Mouse (Mus musculus) B cell, adult 2 months (primary cell): Measurements from ENCODE around the gene Aak1.

Source experiments
- DNase-seq, 2 experiments: peaks; one replicate each; pipeline ENCODE4 v3.0.0; 2022

Aak1 gene

DNA sequence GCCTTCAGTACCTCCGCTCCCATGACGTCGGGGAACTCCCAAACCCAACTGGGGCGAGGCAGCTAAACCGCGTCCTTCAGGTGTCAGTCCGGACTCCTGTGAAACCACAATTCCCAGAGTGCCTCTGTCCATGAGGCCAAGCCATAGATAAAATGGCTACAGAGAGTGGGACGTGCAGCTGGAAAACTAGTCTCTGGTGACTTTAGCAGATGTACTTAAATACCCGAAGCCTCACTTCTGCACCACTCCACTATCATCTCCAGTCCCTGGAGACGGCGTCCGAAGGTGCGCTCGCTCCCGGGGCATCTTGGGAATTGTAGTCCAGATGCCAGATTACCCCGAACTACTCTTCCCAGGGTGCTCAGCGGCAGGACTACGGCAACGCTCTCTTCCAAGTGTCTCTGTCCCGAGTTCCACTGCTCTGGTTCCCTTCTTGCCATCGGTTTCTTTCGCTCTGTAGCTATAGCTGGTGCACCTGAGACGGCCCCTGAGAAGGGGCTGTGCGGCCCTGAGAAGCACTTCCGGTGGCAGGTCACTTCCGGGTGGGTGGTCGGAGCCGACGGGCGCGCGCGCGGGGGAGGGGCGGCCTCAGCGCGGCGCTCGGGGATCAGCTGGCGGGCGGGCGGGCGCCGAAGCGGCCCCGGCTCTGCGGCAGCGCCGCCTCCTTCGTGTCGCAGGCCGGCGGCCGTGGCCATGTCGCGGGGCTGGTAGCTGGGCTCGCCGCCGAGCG is at the start of gene Aak1:
TSS of gene Aak1 (plus strand) at position 603 of the 730 bp plus-strand sequence.
- DNase-seq, result peak; percentile 93 to 94

DNA sequence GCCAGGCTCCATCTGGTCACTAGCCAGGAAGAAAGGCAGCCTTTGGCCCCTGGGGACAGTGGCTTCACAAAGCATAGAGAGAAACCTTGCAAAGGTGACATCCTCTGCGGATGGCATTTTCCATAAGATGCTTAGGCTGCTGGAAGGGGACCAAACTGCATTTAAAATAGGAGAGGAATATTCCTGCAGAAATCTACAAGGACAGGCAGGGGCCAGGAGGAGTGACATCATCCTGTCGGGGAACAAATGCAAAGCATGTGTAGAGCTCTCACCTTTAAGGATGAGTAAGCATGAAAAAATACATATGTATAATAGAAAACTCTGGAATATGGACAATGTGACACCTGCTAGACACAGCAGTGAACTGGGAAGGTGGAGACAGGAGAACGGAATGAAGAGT is 48.9 kb upstream of the Aak1 start:
- no peak for DNase-seq

GRCm38 (mm10) chr6:86801431-86801830 is 47.9 kb upstream of the Aak1 start:
- no peak for DNase-seq

DNA sequence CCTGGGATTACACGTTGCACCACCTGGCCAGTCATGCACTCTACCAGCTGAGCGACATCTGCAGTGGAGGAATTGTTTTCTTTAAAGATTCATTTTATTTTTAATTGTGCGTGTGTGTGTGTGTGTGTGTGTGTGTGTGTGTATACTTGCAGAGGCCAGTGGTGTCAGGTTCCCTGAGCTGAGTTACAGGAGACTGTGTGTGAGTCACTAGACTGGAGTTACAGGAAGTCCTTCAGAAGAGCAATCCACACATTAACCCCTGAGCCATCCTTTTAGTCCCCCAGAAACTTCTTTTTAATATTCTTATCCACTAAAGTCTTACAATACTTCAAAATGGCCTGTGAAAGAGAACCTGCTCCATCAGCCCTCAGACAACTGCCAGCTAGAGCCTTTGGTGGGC is 44.7 kb upstream of the Aak1 start:
- DNase-seq, result no peak

- DNase-seq, result peak; percentile 76 to 79
Observed at GRCm38 (mm10) chr6:86806455-86807086, 42.7 kb upstream of the Aak1 start.

- DNase-seq, result no peak
Observed at GRCm38 (mm10) chr6:86812919-86813318, 36.4 kb upstream of the Aak1 start.

DNA sequence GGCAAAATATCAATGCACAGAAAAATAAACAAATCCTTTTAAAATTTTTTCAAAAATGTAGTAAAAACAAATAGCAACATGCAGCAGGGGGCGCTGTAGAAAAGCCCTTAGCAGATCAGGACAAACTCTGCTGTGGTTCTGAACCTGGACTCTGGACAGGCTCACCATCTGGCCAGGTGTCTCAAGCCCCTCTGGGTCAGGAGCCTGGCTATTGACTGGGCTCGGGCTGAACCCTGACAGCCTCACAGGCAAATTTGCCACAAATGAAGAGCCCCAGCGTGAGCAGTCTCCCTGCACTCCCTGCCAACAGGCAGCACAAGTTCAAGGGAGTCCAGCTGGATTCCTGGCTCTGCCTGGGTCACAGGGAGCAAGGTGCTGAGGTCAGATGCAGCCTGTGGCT is 36.0 kb upstream of the Aak1 start:
- DNase-seq, result peak; percentile 69 to 70

DNA sequence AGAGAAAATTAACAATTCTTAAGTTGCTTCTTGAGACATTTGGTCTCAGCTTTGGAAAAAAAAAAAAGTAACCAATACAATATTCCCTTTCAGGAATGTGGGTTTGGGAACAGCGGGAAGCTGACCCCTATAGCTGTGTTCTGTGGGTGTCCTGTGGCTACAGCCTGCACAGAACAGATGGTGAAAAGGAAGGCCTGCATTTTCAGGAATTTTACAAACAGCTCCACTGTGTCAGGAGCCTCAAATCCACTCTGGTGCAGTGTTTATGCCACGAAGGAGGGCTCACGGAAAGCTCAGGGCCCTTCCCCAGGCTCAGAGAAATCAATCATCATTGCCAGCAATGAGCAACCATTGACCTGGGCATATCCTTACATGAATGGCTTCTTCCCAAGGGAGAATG is 34.4 kb upstream of the Aak1 start:
- no peak for DNase-seq

DNA sequence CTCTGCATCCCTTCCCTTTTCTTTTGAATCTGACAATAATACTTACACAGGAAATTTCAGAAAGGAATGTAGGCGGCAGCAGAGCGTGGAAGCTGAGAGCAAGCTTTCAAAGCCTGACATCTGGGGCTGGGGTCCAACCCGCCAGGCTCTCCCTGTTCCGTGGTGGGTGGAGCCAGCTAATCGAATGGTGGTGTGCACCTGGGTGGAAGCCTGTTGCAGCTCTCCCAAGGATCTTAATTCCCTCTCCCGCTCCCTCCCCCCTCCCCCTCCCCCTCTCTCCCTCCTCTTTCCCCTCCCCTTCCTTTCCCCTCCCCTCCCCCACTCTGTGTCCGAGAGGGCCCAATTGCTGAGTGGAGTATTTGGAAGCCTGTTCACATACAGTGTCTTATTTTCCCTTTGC is 33.9 kb upstream of the Aak1 start:
- DNase-seq, result no peak

DNA sequence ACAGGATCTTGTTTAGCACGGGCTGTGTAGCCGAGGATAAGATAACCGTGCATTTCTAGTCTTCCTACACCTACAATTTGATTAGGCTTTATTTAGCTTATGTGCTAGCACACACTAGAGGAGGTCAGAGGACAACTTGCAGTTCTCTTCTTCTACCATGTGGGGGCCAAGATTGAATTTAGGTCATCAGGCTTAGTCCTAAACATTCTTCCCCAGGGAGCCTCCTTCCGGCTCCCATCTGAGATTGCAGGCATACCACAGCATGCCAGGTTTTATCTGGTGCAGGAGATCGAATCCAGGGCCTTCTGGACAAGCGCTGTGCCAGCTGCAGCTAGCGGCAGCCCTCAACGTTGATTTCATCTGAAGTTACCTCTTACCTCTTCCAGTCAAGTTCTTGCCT is 32.7 kb upstream of the Aak1 start:
- peak; percentile 29 for DNase-seq

DNA sequence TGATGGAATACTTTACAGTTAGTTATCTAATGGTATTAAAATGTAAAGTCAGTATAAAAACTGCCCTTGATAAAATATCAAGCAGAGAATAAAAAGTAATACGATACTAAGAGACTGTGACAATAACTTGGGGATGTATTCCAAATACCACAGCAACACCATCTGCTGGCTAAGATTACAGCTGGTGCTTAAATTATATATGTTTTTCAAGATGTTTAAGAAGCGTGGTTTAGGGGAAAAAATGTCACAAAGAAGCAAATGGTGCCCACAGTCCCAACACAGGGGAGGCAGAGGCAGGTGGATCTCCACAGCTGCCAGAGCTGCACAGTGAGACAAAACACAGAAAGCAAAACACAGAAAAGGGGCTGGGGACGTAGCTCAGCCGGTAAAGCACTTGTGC is 30.4 kb upstream of the Aak1 start:
- no peak for DNase-seq

GRCm38 (mm10) chr6:86819926-86820325 is 29.4 kb upstream of the Aak1 start:
- no peak for DNase-seq

DNA sequence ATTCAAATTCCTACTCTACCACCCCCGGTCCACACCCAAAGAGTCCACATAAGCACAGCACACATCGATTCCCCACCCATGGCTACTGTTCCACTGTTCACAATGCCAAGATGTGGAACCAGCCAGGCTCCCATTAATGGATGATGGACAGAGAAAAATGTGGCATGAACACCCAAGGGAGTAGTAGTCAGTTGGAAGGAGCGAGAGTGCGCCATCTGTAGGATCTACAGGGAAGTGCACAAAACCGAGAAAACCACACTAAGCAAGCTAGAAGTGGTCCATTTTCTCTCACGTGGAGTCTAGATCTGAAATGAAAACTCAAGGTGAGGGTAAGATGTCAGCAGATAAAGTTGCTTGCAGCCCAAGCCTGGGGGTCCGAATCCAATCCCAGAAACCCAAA is 28.6 kb upstream of the Aak1 start:
- DNase-seq, result peak; percentile 58 to 61

DNA sequence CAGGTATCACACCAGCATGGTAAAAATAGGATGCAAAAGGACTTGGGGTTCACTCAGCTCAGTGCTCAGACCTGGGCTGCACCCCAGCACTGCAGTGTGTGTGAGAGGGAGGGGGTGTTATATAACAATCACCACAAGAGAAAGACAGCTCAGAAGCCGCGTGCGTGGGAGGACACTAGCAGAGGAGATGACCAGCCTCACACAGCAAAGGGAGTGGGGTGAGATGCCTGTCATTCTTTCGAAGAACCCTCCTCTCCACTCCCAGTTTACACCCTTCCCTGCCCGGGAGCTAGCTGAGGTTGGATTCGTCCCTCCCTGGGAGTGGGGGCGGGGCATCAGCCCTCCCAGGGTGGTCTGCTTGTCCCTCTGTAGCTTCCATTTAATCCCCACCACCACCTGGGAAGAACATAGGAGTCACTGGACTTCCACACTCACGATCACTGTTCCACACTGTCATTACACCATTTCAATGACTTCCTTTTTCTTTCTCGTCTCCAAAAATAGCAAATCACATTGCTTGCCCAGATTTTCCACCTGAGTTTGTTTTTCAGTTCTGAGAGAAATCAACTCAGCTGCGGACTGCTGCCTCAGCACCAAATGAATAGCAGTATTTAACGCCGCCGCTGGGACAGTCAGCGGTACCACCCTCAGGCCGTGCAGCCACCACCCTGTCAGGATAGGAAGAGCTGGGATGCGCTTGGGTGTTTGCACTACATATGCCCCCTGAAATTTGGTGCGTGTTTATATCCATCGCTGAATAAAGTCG is 26.8 kb upstream of the Aak1 start:
- peak; percentile 35 for DNase-seq

GRCm38 (mm10) chr6:86823051-86823431 is 26.3 kb upstream of the Aak1 start:
- peak in 1 of 2 experiments; percentile 20 for DNase-seq

GRCm38 (mm10) chr6:86823824-86824223 is 25.5 kb upstream of the Aak1 start:
- no peak for DNase-seq

DNA sequence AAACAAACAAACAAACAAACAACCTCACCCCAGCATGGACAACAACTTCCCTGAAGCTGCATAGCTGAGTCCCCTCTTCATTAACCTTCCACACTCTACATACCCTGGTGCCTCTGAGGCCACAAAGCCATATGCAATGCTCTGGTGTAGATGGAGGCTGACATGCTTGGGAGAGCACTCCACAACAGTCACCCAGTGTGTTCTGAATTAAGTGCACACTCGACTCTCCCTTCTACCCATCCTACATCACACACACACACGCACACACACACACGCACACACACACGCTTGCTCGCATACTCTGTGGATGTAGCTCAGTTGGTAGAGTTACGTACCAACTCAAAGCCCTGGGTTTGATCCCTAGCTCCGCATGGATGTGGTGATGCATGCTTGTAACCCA is 24.9 kb upstream of the Aak1 start:
- DNase-seq, result no peak

- DNase-seq, result peak; percentile 54 to 55
Observed at GRCm38 (mm10) chr6:86827432-86827831, 21.9 kb upstream of the Aak1 start.

DNA sequence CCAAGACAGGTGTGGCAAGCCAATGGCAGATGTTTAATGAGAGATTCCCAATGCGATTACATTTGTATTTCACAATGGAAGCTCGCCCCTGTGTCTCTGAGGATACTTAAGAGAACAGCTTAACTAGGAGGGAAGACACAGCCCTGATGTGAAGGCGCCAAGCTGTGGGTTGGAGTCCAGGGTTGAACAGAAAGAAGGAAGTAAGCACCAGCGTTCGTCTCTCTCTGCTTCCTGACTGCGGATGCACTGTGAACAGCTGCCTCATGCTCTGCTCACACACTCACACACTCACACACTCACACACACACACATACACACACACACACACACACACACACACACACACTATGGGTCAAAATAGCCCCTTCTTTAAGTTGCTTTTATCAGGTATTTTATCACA is 19.5 kb upstream of the Aak1 start:
- no peak for DNase-seq

GRCm38 (mm10) chr6:86830738-86831500 is 18.4 kb upstream of the Aak1 start:
- DNase-seq, result no peak

DNA sequence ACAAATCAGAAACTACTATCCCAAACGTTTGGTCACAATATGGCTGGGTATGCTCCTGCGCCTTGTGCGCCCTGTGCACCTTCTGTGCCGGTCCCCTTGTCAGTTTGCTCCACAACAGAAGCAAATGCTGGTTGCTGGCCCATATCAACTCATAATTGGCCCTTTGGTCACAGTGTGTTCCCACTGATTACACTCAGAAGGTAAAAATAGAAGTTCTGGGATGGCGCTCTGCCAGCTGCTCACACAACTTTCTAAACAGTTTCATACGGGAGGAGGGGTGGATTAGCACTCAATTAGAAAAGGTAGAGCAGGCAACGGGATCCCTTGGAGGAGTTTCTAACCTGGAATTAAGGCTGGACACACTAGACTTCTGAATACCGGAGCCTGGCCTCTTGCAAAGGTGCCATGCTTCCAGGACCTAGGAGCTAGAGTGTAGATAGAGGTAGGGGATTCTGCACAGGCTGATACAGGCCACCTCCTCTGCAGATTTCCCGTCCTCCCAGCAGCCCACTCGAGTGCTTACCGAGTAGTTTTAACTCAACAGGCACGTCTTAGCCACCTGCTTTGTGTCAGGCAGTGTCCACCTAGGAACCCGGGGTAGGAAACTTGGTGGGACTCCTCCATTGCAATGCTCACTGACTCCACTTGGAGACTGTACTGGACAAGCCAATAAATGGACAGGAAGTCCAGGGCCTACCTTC is 16.4 kb upstream of the Aak1 start:
- no peak for DNase-seq

DNA sequence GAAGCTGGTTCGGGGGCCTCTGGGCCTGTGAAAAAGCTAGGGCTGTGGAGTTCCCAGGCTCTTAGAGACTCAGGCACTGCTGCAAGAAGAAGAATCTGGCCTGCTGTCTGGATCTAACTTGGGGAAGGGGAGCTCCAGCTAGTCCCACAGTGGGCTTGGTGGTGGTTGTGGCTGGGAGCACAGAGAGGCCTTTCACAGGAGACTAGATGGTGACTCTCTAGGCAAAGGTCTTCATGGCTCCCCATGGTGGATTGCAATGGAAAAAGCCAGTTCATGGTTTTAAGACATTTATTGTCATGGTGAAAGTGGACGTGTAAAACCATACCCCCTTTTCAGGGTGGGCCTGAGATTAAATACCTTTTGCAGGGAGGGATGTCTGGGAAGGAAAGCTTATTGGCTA is 10.2 kb upstream of the Aak1 start:
- DNase-seq, result no peak

DNA sequence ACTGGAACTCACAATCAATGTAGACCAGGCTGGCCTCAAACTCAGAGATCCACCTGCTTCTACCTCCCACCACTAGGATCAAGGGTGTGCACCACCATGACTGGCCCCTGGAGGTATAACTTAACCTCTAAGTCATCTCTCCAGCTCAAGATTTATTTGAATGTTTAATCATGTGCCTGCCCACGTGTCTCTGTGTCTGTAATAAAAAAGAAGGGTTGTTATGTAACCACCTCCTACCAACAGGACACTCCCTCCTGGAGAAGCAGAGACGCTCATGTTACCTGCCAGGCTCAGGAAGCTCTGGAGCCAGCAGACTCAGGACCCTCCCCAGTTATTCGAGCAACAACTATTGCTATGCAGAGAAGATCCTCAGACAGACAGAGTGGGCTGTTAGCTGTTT is 7.4 kb upstream of the Aak1 start:
- DNase-seq, result no peak
